Mouse (Mus musculus): Measurements from ENCODE around the gene Nln. TPM values are rescaled to one million over a fixed set of nuclear protein-coding genes. Genes with fewer than 3 reads are reported as not detected.

Nln gene
- total and polyA plus RNA-seq, 3 experiments: 15.4 to 229 (median 16.1) TPM

GRCm38 (mm10) chr13:103973977-103974376 is 135.4 kb downstream of the Nln start:
- H3K27ac ChIP-seq (ENCODE audit: control insufficient read depth, low read depth, low read length): no peak overlapping the region
- 0 out of 4 replicates have a peak, but pooled peaks cover 0 to 2% of the 10 kb centered on the region in 2 experiments for H3K36me3 ChIP-seq (ENCODE audit: control insufficient read depth in 1 of 2, insufficient read depth in 2 of 2, low read length in 2 of 2)
- peak; percentile 77 for DNase-seq (ENCODE audit: low read depth, low spot score)
- H3K9ac ChIP-seq (ENCODE audit: control insufficient read depth, low read depth, low read length, poor library complexity, severe bottlenecking): peak overlapping the region; percentile 41
- H3K27me3 ChIP-seq (ENCODE audit: control insufficient read depth in 1 of 2, insufficient read depth in 2 of 2, low read length in 2 of 2): no peaks in the 10 kb centered on the region
- no peaks in the 10 kb centered on the region for H3K79me2 ChIP-seq (ENCODE audit: control insufficient read depth, insufficient read depth, low read length, poor library complexity)
- peak overlapping the region; percentile 42 to 49; a peak in 3 of 4 replicates for H3K4me3 ChIP-seq (ENCODE audit: control insufficient read depth in 1 of 2, insufficient read depth in 1 of 2, low read depth in 2 of 2, low read length in 2 of 2)
- H3K9me3 ChIP-seq (replicated peaks; ENCODE audit: insufficient read depth, low read length): no peaks in the 10 kb centered on the region
- H3K4me1 ChIP-seq (ENCODE audit: control insufficient read depth in 1 of 2, insufficient read depth in 2 of 2, low read length in 2 of 2): peaks cover 0 to 1% of the 10 kb centered on the region in 2 experiments; a peak in 1 of 4 replicates
- TF ChIP-seq JUND (IDR thresholded peaks at IDR 0.05; ENCODE audit: low read depth, low read length) (no peak), ZC3H11A (IDR thresholded peaks at IDR 0.05; ENCODE audit: low read depth, low read length) (no peak), MAZ (IDR thresholded peaks at IDR 0.05; ENCODE audit: low read depth, low read length) (no peak), CHD1 (IDR thresholded peaks at IDR 0.05; ENCODE audit: low read depth, low read length) (no peak), MAX (IDR thresholded peaks at IDR 0.05; ENCODE audit: low read length) (no peak), BHLHE40 (IDR thresholded peaks at IDR 0.05; ENCODE audit: borderline replicate concordance, low read depth, low read length) (no peak), SMC3 (IDR thresholded peaks at IDR 0.05; ENCODE audit: low read depth, low read length) (no peak), ZKSCAN1 (IDR thresholded peaks at IDR 0.05; ENCODE audit: low read depth, low read length) (no peak), POLR2A (IDR thresholded peaks at IDR 0.05; ENCODE audit: control insufficient read depth in 1 of 2, insufficient read depth in 1 of 2, low read depth in 1 of 2, low read length in 2 of 2, poor library complexity in 1 of 2) (no peak), GATA1 (IDR thresholded peaks at IDR 0.05; ENCODE audit: low read depth, low read length) (0 out of 2 replicates have a peak, but pooled peaks have one; percentile 4), MYC (IDR thresholded peaks at IDR 0.05; ENCODE audit: low read depth, low read length) (0 out of 2 replicates have a peak, but pooled peaks have one; percentile 64), ZNF384 (IDR thresholded peaks at IDR 0.05; ENCODE audit: low read depth, low read length) (no peak), POLR2AphosphoS5 (IDR thresholded peaks at IDR 0.05; ENCODE audit: borderline replicate concordance, low read depth, low read length) (no peak), POLR2AphosphoS2 (IDR thresholded peaks at IDR 0.05; ENCODE audit: low read length) (no peak), MXI1 (IDR thresholded peaks at IDR 0.05; ENCODE audit: low read depth, low read length) (0 out of 2 replicates have a peak, but pooled peaks have one; percentile 48), TCF12 (IDR thresholded peaks at IDR 0.05; ENCODE audit: low read depth, low read length) (no peak), HCFC1 (IDR thresholded peaks at IDR 0.05; ENCODE audit: low read depth, low read length) (no peak), CHD2 (IDR thresholded peaks at IDR 0.05; ENCODE audit: low read length) (no peak), MEF2A (IDR thresholded peaks at IDR 0.05; ENCODE audit: extremely low read depth, insufficient replicate concordance, low read depth, low read length, poor library complexity, severe bottlenecking) (no peak), NELFE (IDR thresholded peaks at IDR 0.05; ENCODE audit: low read depth, low read length) (no peak), TBP (IDR thresholded peaks at IDR 0.05; ENCODE audit: low read depth, low read length) (no peak), USF1 (IDR thresholded peaks at IDR 0.05; ENCODE audit: low read depth, low read length) (no peak), KAT2A (conservative IDR thresholded peaks at IDR 0.05; ENCODE audit: low read depth, low read length) (no peak), MYB (IDR thresholded peaks at IDR 0.05; ENCODE audit: low read depth, low read length) (no peak), ETS1 (IDR thresholded peaks at IDR 0.05; ENCODE audit: low read depth, low read length) (no peak), CTCF (IDR thresholded peaks at IDR 0.05 in 2 of 3, conservative IDR thresholded peaks at IDR 0.05 in 1 of 3; ENCODE audit: control insufficient read depth in 1 of 3, insufficient read depth in 1 of 3, low read depth in 2 of 3, low read length in 3 of 3, poor library complexity in 1 of 3, severe bottlenecking in 1 of 3) (no peak), TAL1 (IDR thresholded peaks at IDR 0.05; ENCODE audit: low read length) (no peak), NRF1 (IDR thresholded peaks at IDR 0.05; ENCODE audit: insufficient read depth, low read depth, low read length, poor library complexity, severe bottlenecking) (no peak), USF2 (IDR thresholded peaks at IDR 0.05; ENCODE audit: borderline replicate concordance in 1 of 2, insufficient read depth in 1 of 2, low read depth in 1 of 2, low read length in 2 of 2) (no peak), ELF1 (IDR thresholded peaks at IDR 0.05; ENCODE audit: low read depth, low read length) (no peak), EP300 (IDR thresholded peaks at IDR 0.05; ENCODE audit: low read depth in 1 of 2, low read length in 2 of 2) (peak in 1 of 2 experiments; percentile 44; a peak in 1 of 4 replicates), E2F4 (IDR thresholded peaks at IDR 0.05; ENCODE audit: borderline replicate concordance, low read depth, low read length) (no peak), UBTF (IDR thresholded peaks at IDR 0.05; ENCODE audit: borderline replicate concordance, insufficient read depth, low read depth, low read length) (no peak), MAFK (IDR thresholded peaks at IDR 0.05; ENCODE audit: borderline replicate concordance, low read depth, low read length) (no peak), RCOR1 (IDR thresholded peaks at IDR 0.05; ENCODE audit: low read depth, low read length) (no peak), ZMIZ1 (IDR thresholded peaks at IDR 0.05; ENCODE audit: low read depth, low read length) (no peak), GABPA (IDR thresholded peaks at IDR 0.05; ENCODE audit: low read depth, low read length) (no peak), RAD21 (IDR thresholded peaks at IDR 0.05; ENCODE audit: low read depth, low read length) (no peak)

Data from MEL (cell line).